Mouse (Mus musculus) kidney, embryonic 14.5 days (tissue): ENCODE data around the gene Rlim. TPM values are rescaled to one million over a fixed set of nuclear protein-coding genes. Genes with fewer than 3 reads are reported as not detected.
A peak's percentile ranks its signal among the peaks of the same experiment; 100 is the strongest.

Experiments used
- ATAC-seq: fragments of 200-750 bp; cut with Nextera tagmentation; 2 replicates; pipeline ENCODE4 v1.8.0; 2017; ENCODE audit warnings: moderate number of reproducible peaks, mild to moderate bottlenecking, moderate TSS enrichment, moderate library complexity; ENCODE audit not compliant: low FRiP score, low TSS enrichment
- H3K27ac ChIP-seq: fragments of 300-500 bp; sonication (generic); 2 replicates; pipeline ENCODE4 v1.5.1; 2014; ENCODE audit warnings: low read depth, mild to moderate bottlenecking, low read length, moderate library complexity, mixed read lengths
- H3K27me3 ChIP-seq: fragments of 300-500 bp; sonication (generic); 2 replicates; pipeline ENCODE4 v1.6.1; 2014; ENCODE audit warnings: mild to moderate bottlenecking, low read length; ENCODE audit not compliant: control insufficient read depth, insufficient read depth
- H3K36me3 ChIP-seq: fragments of 300-500 bp; sonication (generic); 2 replicates; pipeline ENCODE4 v1.6.1; 2014; ENCODE audit warnings: low read length, mixed read lengths; ENCODE audit not compliant: control insufficient read depth, insufficient read depth
- H3K4me1 ChIP-seq: fragments of 300-500 bp; sonication (generic); 2 replicates; pipeline ENCODE4 v1.6.1; 2014; ENCODE audit warnings: low read length, mixed read lengths; ENCODE audit not compliant: control insufficient read depth, insufficient read depth
- H3K4me2 ChIP-seq: fragments of 300-500 bp; sonication (generic); replicated peaks from 2 replicates; pipeline ENCODE4 v1.6.1; 2014; ENCODE audit warnings: low read depth, mild to moderate bottlenecking, low read length
- H3K4me3 ChIP-seq: fragments of 300-500 bp; sonication (generic); 2 replicates; pipeline ENCODE4 v1.5.1; 2014; ENCODE audit warnings: mild to moderate bottlenecking, low read length
- H3K9ac ChIP-seq: fragments of 300-500 bp; sonication (generic); 2 replicates; pipeline ENCODE4 v1.6.1; 2014; ENCODE audit warnings: low read depth, mild to moderate bottlenecking, low read length, moderate library complexity
- H3K9me3 ChIP-seq: fragments of 300-500 bp; sonication (generic); 2 replicates; pipeline ENCODE4 v1.6.1; 2016; ENCODE audit warnings: low read length; ENCODE audit not compliant: control insufficient read depth
- WGBS: fragments of 180-500 bp; shearing (Covaris S2); extraction: QIAGEN DNeasy Blood & Tissue Kit; methylation state at CpG from one replicate; pipeline ENCODE4 v1.1.7; 2014; 5-methylcytosine and 5-hydroxymethylcytosine counted together
- polyA plus RNA-seq: library from polyadenylated mRNA; unstranded; fragments of >200 nt; fragmentation: Nextera tagmentation; extraction: Ambion mirVana; gene quantifications from 2 replicates; pipeline ENCODE4 v1.2.1, GENCODE M21; 2014

The Rlim gene
- polyA plus RNA-seq, 1 experiment from 2014 or later, result 44.6 TPM

- Histone ChIP-seq H3K27ac (no peak overlapping the region), H3K9me3 (no peaks in the 10 kb centered on the region), H3K9ac (no peak overlapping the region), H3K36me3 (no peaks in the 10 kb centered on the region), H3K4me2 (no peak overlapping the region), H3K4me1 (no peaks in the 10 kb centered on the region), H3K4me3 (no peak overlapping the region), H3K27me3 (no peaks in the 10 kb centered on the region)
- 31% methylated on average over 6 of the region's 6 CpGs for WGBS
- no peak for ATAC-seq
Measured at GRCm38 (mm10) chrX:103986159-103986558, 5.1 kb upstream of the Rlim start.

- no peak for ATAC-seq
- H3K4me3 ChIP-seq, result no peak overlapping the region
- 41% methylated on average over 5 of the region's 5 CpGs for WGBS
- H3K4me1 ChIP-seq, result no peaks in the 10 kb centered on the region
- H3K36me3 ChIP-seq, result no peaks in the 10 kb centered on the region
- no peaks in the 10 kb centered on the region for H3K27me3 ChIP-seq
- no peaks in the 10 kb centered on the region for H3K9me3 ChIP-seq
- no peak overlapping the region for H3K27ac ChIP-seq
- no peak overlapping the region for H3K9ac ChIP-seq
- H3K4me2 ChIP-seq, result no peak overlapping the region
Measured at GRCm38 (mm10) chrX:103984992-103985391, 3.9 kb upstream of the Rlim start.

GRCm38 (mm10) chrX:103981806-103982205 is 722 bp upstream of the Rlim start:
- ATAC-seq, result no peak
- no peaks in the 10 kb centered on the region for H3K4me1 ChIP-seq
- WGBS, result 75% methylated on average over 10 of the region's 10 CpGs

GRCm38 (mm10) chrX:103980590-103981168 is 405 bp downstream of the Rlim start:
- Histone ChIP-seq H3K9ac (peak overlapping the region; percentile 86), H3K4me1 (no peaks in the 10 kb centered on the region), H3K4me3 (peak overlapping the region; percentile 72), H3K27me3 (no peaks in the 10 kb centered on the region), H3K36me3 (peaks cover 8% of the 10 kb centered on the region; the same call in 1 of the 2 replicates), H3K4me2 (peak overlapping the region; percentile 43), H3K27ac (peak overlapping the region; percentile 86), H3K9me3 (no peaks in the 10 kb centered on the region)
- peak; percentile 50 for ATAC-seq
- 22% methylated on average over 48 of the region's 51 CpGs for WGBS

More at GRCm38 (mm10) chrX:103981806-103982205, 722 bp upstream of the Rlim start:
- no peak overlapping the region; the same call in 1 of the 2 replicates for H3K4me3 ChIP-seq
- H3K36me3 ChIP-seq, result peaks cover 3% of the 10 kb centered on the region; the same call in 1 of the 2 replicates
- peak overlapping the region; percentile 51 for H3K27ac ChIP-seq
- H3K4me2 ChIP-seq, result peak overlapping the region; percentile 23; the same call in 1 of the 2 replicates
- no peak overlapping the region for H3K9ac ChIP-seq
- H3K9me3 ChIP-seq, result no peaks in the 10 kb centered on the region
- H3K27me3 ChIP-seq, result no peaks in the 10 kb centered on the region

GRCm38 (mm10) chrX:103980036-103980435 is 1.0 kb downstream of the Rlim start:
- WGBS, result 23% methylated on average over 12 of the region's 12 CpGs
- peaks cover 14% of the 10 kb centered on the region; the same call in 1 of the 2 replicates for H3K36me3 ChIP-seq

GRCm38 (mm10) chrX:103939701-103940100 is 41.4 kb downstream of the Rlim start:
- Histone ChIP-seq H3K27me3 (no peaks in the 10 kb centered on the region), H3K9me3 (no peaks in the 10 kb centered on the region), H3K9ac (no peak overlapping the region), H3K36me3 (no peaks in the 10 kb centered on the region), H3K4me2 (no peak overlapping the region), H3K27ac (no peak overlapping the region), H3K4me3 (no peak overlapping the region), H3K4me1 (no peaks in the 10 kb centered on the region)
- no peak for ATAC-seq
- 93% methylated on average over 3 of the region's 3 CpGs for WGBS

More at GRCm38 (mm10) chrX:103980036-103980435, 1.0 kb downstream of the Rlim start:
- Histone ChIP-seq H3K9ac (peak overlapping the region; percentile 86), H3K9me3 (no peaks in the 10 kb centered on the region), H3K27ac (peak overlapping the region; percentile 86; the same call in 1 of the 2 replicates), H3K4me3 (peak overlapping the region; percentile 72), H3K27me3 (no peaks in the 10 kb centered on the region), H3K4me1 (no peaks in the 10 kb centered on the region), H3K4me2 (peak overlapping the region; percentile 43)
- no peak for ATAC-seq

- no peak for ATAC-seq
- Histone ChIP-seq H3K9ac (no peak overlapping the region), H3K27ac (no peak overlapping the region), H3K36me3 (no peaks in the 10 kb centered on the region), H3K27me3 (no peaks in the 10 kb centered on the region), H3K4me2 (no peak overlapping the region), H3K9me3 (no peaks in the 10 kb centered on the region), H3K4me1 (no peaks in the 10 kb centered on the region), H3K4me3 (no peak overlapping the region)
- 34% methylated on average over 3 of the region's 3 CpGs for WGBS
Measured at GRCm38 (mm10) chrX:103937333-103937732, 43.8 kb downstream of the Rlim start.

GRCm38 (mm10) chrX:103922436-103922835 is 58.6 kb downstream of the Rlim start:
- Histone ChIP-seq H3K36me3 (no peaks in the 10 kb centered on the region), H3K27me3 (no peaks in the 10 kb centered on the region), H3K4me1 (no peaks in the 10 kb centered on the region), H3K4me2 (no peak overlapping the region), H3K9me3 (no peaks in the 10 kb centered on the region), H3K27ac (no peak overlapping the region), H3K4me3 (no peak overlapping the region), H3K9ac (no peak overlapping the region)
- WGBS, result 45% methylated on average over 2 of the region's 2 CpGs
- ATAC-seq, result no peak

GRCm38 (mm10) chrX:103918954-103919353 is 62.1 kb downstream of the Rlim start:
- no peak for ATAC-seq
- no peaks in the 10 kb centered on the region for H3K4me1 ChIP-seq
- no peaks in the 10 kb centered on the region for H3K9me3 ChIP-seq
- no peak overlapping the region for H3K4me2 ChIP-seq
- 57% methylated on average over 5 of the region's 5 CpGs for WGBS
- no peak overlapping the region for H3K27ac ChIP-seq
- no peaks in the 10 kb centered on the region for H3K27me3 ChIP-seq
- no peak overlapping the region for H3K9ac ChIP-seq
- H3K36me3 ChIP-seq, result no peaks in the 10 kb centered on the region
- no peak overlapping the region for H3K4me3 ChIP-seq
